Mouse (Mus musculus) cerebral cortex, adult 2 months (tissue): ENCODE data around the gene Cplx3.

Experiments used
- WGBS: fragments of 180-500 bp; shearing (Covaris S2); methylation state at CpG from one replicate; pipeline ENCODE4 v1.1.7; 2018; 5-methylcytosine and 5-hydroxymethylcytosine counted together

The Cplx3 gene

GRCm38 (mm10) chr9:57559568-57559967 lies 46.5 kb downstream of the Cplx3 start:
- WGBS, result 84% methylated on average over 2 of the region's 2 CpGs

GRCm38 (mm10) chr9:57558625-57559024 lies 47.5 kb downstream of the Cplx3 start:
- WGBS, result 88% methylated on average over 4 of the region's 4 CpGs

- 75% methylated on average over 3 of the region's 3 CpGs for WGBS
Measured at GRCm38 (mm10) chr9:57557215-57557614, 48.9 kb downstream of the Cplx3 start.

- WGBS, result 78% methylated on average over 3 of the region's 3 CpGs
Measured at GRCm38 (mm10) chr9:57554753-57555152, 51.3 kb downstream of the Cplx3 start.

- 80% methylated on average over 11 of the region's 11 CpGs for WGBS
Measured at GRCm38 (mm10) chr9:57553119-57553518, 53.0 kb downstream of the Cplx3 start.

- WGBS, result under 1% methylated on average over 28 of the region's 28 CpGs
Measured at GRCm38 (mm10) chr9:57552139-57552887, 53.8 kb downstream of the Cplx3 start, which contains the start of gene Mpi. Gene Mpi, minus strand, starts transcription at chr9:57552763.

- 86% methylated on average over 11 of the region's 11 CpGs for WGBS
Measured at GRCm38 (mm10) chr9:57550126-57550862, 55.8 kb downstream of the Cplx3 start.
